Mouse (Mus musculus) CH12.LX (cell line): ENCODE results near the gene Wdfy1. TPM values are rescaled to one million over a fixed set of nuclear protein-coding genes. Genes with fewer than 3 reads are reported as not detected.

Experiments
- DNase-seq: peaks from one replicate; pipeline ENCODE4 v3.0.0-alpha.2; 2013; ENCODE audit errors: extremely low read depth
- H3K27ac ChIP-seq: 2 replicates; pipeline ENCODE4 v1.5.1; 2012; ENCODE audit warnings: low read depth, mild to moderate bottlenecking, control low read depth, moderate library complexity; ENCODE audit not compliant: insufficient read depth
- H3K27me3 ChIP-seq: replicated peaks from 2 replicates; pipeline ENCODE3; 2012; ENCODE audit warnings: inconsistent platforms
- H3K36me3 ChIP-seq, 2 experiments: replicated peaks in 1 of 2; 2 replicates each; pipeline versions ENCODE3 to v1.6.1; 2012; ENCODE audit warnings: inconsistent platforms in 1 of 2, low read length in 1 of 2, mild to moderate bottlenecking in 1 of 2, mixed read lengths in 1 of 2, moderate library complexity in 1 of 2; ENCODE audit not compliant: control insufficient read depth in 1 of 2, insufficient read depth in 1 of 2
- H3K4me1 ChIP-seq, 2 experiments: 2 replicates each; pipeline ENCODE4 v1.6.1; 2012; ENCODE audit warnings: inconsistent platforms in 1 of 2, moderate library complexity in 1 of 2; ENCODE audit not compliant: insufficient read depth in 2 of 2, control insufficient read depth in 1 of 2
- H3K4me2 ChIP-seq: 2 replicates; pipeline ENCODE4 v1.6.1; 2012; ENCODE audit warnings: low read depth, mild to moderate bottlenecking, control low read depth; ENCODE audit not compliant: poor library complexity, insufficient read depth, severe bottlenecking
- H3K4me3 ChIP-seq, 3 experiments: fragments of 150-350 bp in 1 of 3; sonication (generic) in 1 of 3; replicated peaks in 1 of 3; 2 replicates each; pipeline versions ENCODE3 to v1.5.1; 2011 to 2012; ENCODE audit warnings: low read depth in 2 of 3, low read length in 2 of 3, mild to moderate bottlenecking in 2 of 3, moderate library complexity in 2 of 3, control low read depth in 1 of 3, improper control_type of control experiment in 1 of 3, inconsistent platforms in 1 of 3, mixed read lengths in 1 of 3; ENCODE audit not compliant: poor library complexity in 1 of 3
- H3K79me2 ChIP-seq: replicated peaks from 2 replicates; pipeline ENCODE4 v1.6.1; 2012; ENCODE audit warnings: mild to moderate bottlenecking, moderate library complexity; ENCODE audit not compliant: control insufficient read depth, poor library complexity, insufficient read depth, severe bottlenecking; ENCODE audit errors: extremely low read depth
- H3K9ac ChIP-seq: 2 replicates; pipeline ENCODE4 v1.6.1; 2012; ENCODE audit warnings: low read depth, mild to moderate bottlenecking, control low read depth, moderate library complexity; ENCODE audit not compliant: insufficient read depth
- H3K9me3 ChIP-seq: replicated peaks from 2 replicates; pipeline ENCODE3; 2012; ENCODE audit warnings: low read length, inconsistent platforms, mixed read lengths
- BHLHE40 ChIP-seq: IDR thresholded peaks from 2 replicates; pipeline ENCODE4 v1.6.1; 2011; ENCODE audit warnings: mild to moderate bottlenecking, low read depth, low read length, improper control_type of control experiment
- CHD1 ChIP-seq: IDR thresholded peaks from 2 replicates; pipeline ENCODE4 v1.6.1; 2012; ENCODE audit warnings: low read depth, low read length, improper control_type of control experiment, inconsistent platforms
- CHD2 ChIP-seq: IDR thresholded peaks from 2 replicates; pipeline ENCODE4 v1.6.1; 2011; ENCODE audit warnings: low read length, improper control_type of control experiment
- CTCF ChIP-seq, 2 experiments: IDR thresholded peaks in 1 of 2; conservative IDR thresholded peaks in 1 of 2; 2 replicates each; pipeline ENCODE4 v1.5.1; 2011 to 2012; ENCODE audit warnings: low read depth in 2 of 2, low read length in 2 of 2, improper control_type of control experiment in 1 of 2, inconsistent platforms in 1 of 2, mild to moderate bottlenecking in 1 of 2, moderate library complexity in 1 of 2
- E2F4 ChIP-seq: IDR thresholded peaks from 2 replicates; pipeline ENCODE4 v1.6.1; 2011; ENCODE audit warnings: low read depth, low read length, improper control_type of control experiment; ENCODE audit not compliant: insufficient replicate concordance
- ELF1 ChIP-seq: IDR thresholded peaks from 2 replicates; pipeline ENCODE4 v1.6.1; 2014; ENCODE audit warnings: low read depth, mild to moderate bottlenecking, inconsistent platforms, low read length, improper control_type of control experiment
- EP300 ChIP-seq: IDR thresholded peaks from 2 replicates; pipeline ENCODE4 v1.6.1; 2011; ENCODE audit warnings: low read length, improper control_type of control experiment
- ETS1 ChIP-seq: conservative IDR thresholded peaks from 2 replicates; pipeline ENCODE4 v1.6.1; 2012; ENCODE audit warnings: low read depth, mild to moderate bottlenecking, inconsistent platforms, low read length, improper control_type of control experiment, moderate library complexity
- GABPA ChIP-seq: IDR thresholded peaks from 2 replicates; pipeline ENCODE4 v1.6.1; 2012; ENCODE audit warnings: low read depth, low read length, improper control_type of control experiment, inconsistent platforms; ENCODE audit not compliant: insufficient replicate concordance
- HCFC1 ChIP-seq: IDR thresholded peaks from 2 replicates; pipeline ENCODE4 v1.6.1; 2012; ENCODE audit warnings: low read depth, mild to moderate bottlenecking, inconsistent platforms, low read length, improper control_type of control experiment
- IRF4 ChIP-seq: IDR thresholded peaks from 2 replicates; pipeline ENCODE4 v1.6.1; 2014; ENCODE audit warnings: low read depth, mild to moderate bottlenecking, inconsistent platforms, low read length, improper control_type of control experiment
- JUN ChIP-seq: IDR thresholded peaks from 2 replicates; pipeline ENCODE4 v1.6.1; 2011; ENCODE audit warnings: low read depth, mild to moderate bottlenecking, low read length, improper control_type of control experiment, moderate library complexity; ENCODE audit not compliant: insufficient read depth
- JUND ChIP-seq: conservative IDR thresholded peaks from 2 replicates; pipeline ENCODE4 v1.6.1; 2011; ENCODE audit warnings: low read depth, low read length, improper control_type of control experiment
- KAT2A ChIP-seq: IDR thresholded peaks from 2 replicates; pipeline ENCODE4 v1.6.1; 2012; ENCODE audit warnings: low read length, improper control_type of control experiment, inconsistent platforms; ENCODE audit not compliant: insufficient replicate concordance
- MAFK ChIP-seq: IDR thresholded peaks from 2 replicates; pipeline ENCODE4 v1.6.1; 2011; ENCODE audit warnings: low read length, improper control_type of control experiment; ENCODE audit not compliant: insufficient replicate concordance
- MAX ChIP-seq: IDR thresholded peaks from 2 replicates; pipeline ENCODE4 v1.6.1; 2011; ENCODE audit warnings: low read length, improper control_type of control experiment
- MAZ ChIP-seq: IDR thresholded peaks from 2 replicates; pipeline ENCODE4 v1.6.1; 2012; ENCODE audit warnings: low read depth, mild to moderate bottlenecking, inconsistent platforms, low read length, improper control_type of control experiment, moderate library complexity
- MEF2A ChIP-seq: IDR thresholded peaks from 2 replicates; pipeline ENCODE4 v1.6.1; 2014; ENCODE audit warnings: low read depth, mild to moderate bottlenecking, inconsistent platforms, low read length, improper control_type of control experiment, borderline replicate concordance
- MXI1 ChIP-seq: IDR thresholded peaks from 2 replicates; pipeline ENCODE4 v1.6.1; 2011; ENCODE audit warnings: mild to moderate bottlenecking, low read depth, low read length, improper control_type of control experiment
- MYC ChIP-seq: IDR thresholded peaks from 2 replicates; pipeline ENCODE4 v1.6.1; 2011; ENCODE audit warnings: low read depth, mild to moderate bottlenecking, improper control_type of control experiment, low read length
- NELFE ChIP-seq: IDR thresholded peaks from 2 replicates; pipeline ENCODE4 v1.6.1; 2011; ENCODE audit warnings: low read depth, low read length, improper control_type of control experiment
- NRF1 ChIP-seq: IDR thresholded peaks from 2 replicates; pipeline ENCODE4 v1.6.1; 2014; ENCODE audit warnings: low read depth, mild to moderate bottlenecking, inconsistent platforms, low read length, improper control_type of control experiment, moderate library complexity
- PAX5 ChIP-seq: IDR thresholded peaks from 2 replicates; pipeline ENCODE4 v1.6.1; 2012; ENCODE audit warnings: low read length, inconsistent platforms, mixed read lengths
- POLR2A ChIP-seq: IDR thresholded peaks from 2 replicates; pipeline ENCODE4 v1.6.1; 2011; ENCODE audit warnings: low read depth, mild to moderate bottlenecking, improper control_type of control experiment, low read length
- POLR2AphosphoS2 ChIP-seq: IDR thresholded peaks from 2 replicates; pipeline ENCODE4 v1.6.1; 2011; ENCODE audit warnings: low read depth, low read length, improper control_type of control experiment
- RAD21 ChIP-seq: IDR thresholded peaks from 2 replicates; pipeline ENCODE4 v1.6.1; 2011; ENCODE audit warnings: low read depth, mild to moderate bottlenecking, low read length, improper control_type of control experiment, moderate library complexity
- RCOR1 ChIP-seq: conservative IDR thresholded peaks from 2 replicates; pipeline ENCODE4 v1.6.1; 2012; ENCODE audit warnings: low read depth, mild to moderate bottlenecking, inconsistent platforms, low read length, improper control_type of control experiment
- SIN3A ChIP-seq: IDR thresholded peaks from 2 replicates; pipeline ENCODE4 v1.6.1; 2012; ENCODE audit warnings: low read length, improper control_type of control experiment, inconsistent platforms
- SMC3 ChIP-seq: IDR thresholded peaks from 2 replicates; pipeline ENCODE4 v1.6.1; 2011; ENCODE audit warnings: low read depth, low read length, improper control_type of control experiment
- TBP ChIP-seq: conservative IDR thresholded peaks from 2 replicates; pipeline ENCODE4 v1.6.1; 2011; ENCODE audit warnings: low read depth, low read length, improper control_type of control experiment
- TCF12 ChIP-seq: IDR thresholded peaks from 2 replicates; pipeline ENCODE4 v1.6.1; 2014; ENCODE audit warnings: low read depth, mild to moderate bottlenecking, inconsistent platforms, low read length, improper control_type of control experiment
- UBTF ChIP-seq: IDR thresholded peaks from 2 replicates; pipeline ENCODE4 v1.6.1; 2012; ENCODE audit warnings: low read depth, mild to moderate bottlenecking, inconsistent platforms, low read length, improper control_type of control experiment, moderate library complexity
- USF1 ChIP-seq: IDR thresholded peaks from 2 replicates; pipeline ENCODE4 v1.6.1; 2014; ENCODE audit warnings: low read depth, mild to moderate bottlenecking, inconsistent platforms, low read length, improper control_type of control experiment
- USF2 ChIP-seq: conservative IDR thresholded peaks from 2 replicates; pipeline ENCODE4 v1.6.1; 2011; ENCODE audit warnings: low read depth, low read length, improper control_type of control experiment
- ZC3H11A ChIP-seq: IDR thresholded peaks from 2 replicates; pipeline ENCODE4 v1.6.1; 2012; ENCODE audit warnings: low read depth, mild to moderate bottlenecking, inconsistent platforms, low read length, improper control_type of control experiment
- ZKSCAN1 ChIP-seq: IDR thresholded peaks from 2 replicates; pipeline ENCODE4 v1.6.1; 2012; ENCODE audit warnings: low read depth, inconsistent platforms, low read length, improper control_type of control experiment, borderline replicate concordance
- ZMIZ1 ChIP-seq: IDR thresholded peaks from 2 replicates; pipeline ENCODE4 v1.6.1; 2012; ENCODE audit warnings: low read depth, mild to moderate bottlenecking, inconsistent platforms, low read length, improper control_type of control experiment
- ZNF384 ChIP-seq: IDR thresholded peaks from 2 replicates; pipeline ENCODE4 v1.6.1; 2012; ENCODE audit warnings: low read depth, low read length, improper control_type of control experiment, inconsistent platforms
- dilution Hi-C: fragments of 300-500 bp; cut with MboI; formaldehyde crosslinking; loops from 2 replicates; pipeline ENCODE4 v1.14.3; 2020; ENCODE audit warnings: low sequenced_read_pairs; ENCODE audit not compliant: extremely low pct_unique_long_range_greater_than_20kb, extremely low pct_ligation_motif_present
- in situ Hi-C: fragments of 300-500 bp; cut with MboI; formaldehyde crosslinking; loops from 3 replicates; pipeline ENCODE4 v1.14.3; 2019; ENCODE audit warnings: low sequenced_read_pairs, low pct_ligation_motif_present, low pct_unique_long_range_greater_than_20kb, mixed read lengths
- polyA plus RNA-seq: library from polyadenylated mRNA; unstranded; fragments of >175 nt; gene quantifications from 2 replicates; pipeline ENCODE4 v1.2.1, GENCODE M21; 2012; ENCODE audit warnings: low read depth; ENCODE audit not compliant: insufficient read length
- total RNA-seq, 2 experiments: library from RNA; depleted of rRNA; stranded (reverse); fragments of 300-350 nt in 1 of 2; fragments of >200 nt in 1 of 2; gene quantifications; 2 replicates each; pipeline ENCODE4 v1.2.3; 2012 to 2014

Wdfy1 gene
- total and polyA plus RNA-seq, 3 experiments = 56.3 to 86.3 (median 70.6) TPM

DNA sequence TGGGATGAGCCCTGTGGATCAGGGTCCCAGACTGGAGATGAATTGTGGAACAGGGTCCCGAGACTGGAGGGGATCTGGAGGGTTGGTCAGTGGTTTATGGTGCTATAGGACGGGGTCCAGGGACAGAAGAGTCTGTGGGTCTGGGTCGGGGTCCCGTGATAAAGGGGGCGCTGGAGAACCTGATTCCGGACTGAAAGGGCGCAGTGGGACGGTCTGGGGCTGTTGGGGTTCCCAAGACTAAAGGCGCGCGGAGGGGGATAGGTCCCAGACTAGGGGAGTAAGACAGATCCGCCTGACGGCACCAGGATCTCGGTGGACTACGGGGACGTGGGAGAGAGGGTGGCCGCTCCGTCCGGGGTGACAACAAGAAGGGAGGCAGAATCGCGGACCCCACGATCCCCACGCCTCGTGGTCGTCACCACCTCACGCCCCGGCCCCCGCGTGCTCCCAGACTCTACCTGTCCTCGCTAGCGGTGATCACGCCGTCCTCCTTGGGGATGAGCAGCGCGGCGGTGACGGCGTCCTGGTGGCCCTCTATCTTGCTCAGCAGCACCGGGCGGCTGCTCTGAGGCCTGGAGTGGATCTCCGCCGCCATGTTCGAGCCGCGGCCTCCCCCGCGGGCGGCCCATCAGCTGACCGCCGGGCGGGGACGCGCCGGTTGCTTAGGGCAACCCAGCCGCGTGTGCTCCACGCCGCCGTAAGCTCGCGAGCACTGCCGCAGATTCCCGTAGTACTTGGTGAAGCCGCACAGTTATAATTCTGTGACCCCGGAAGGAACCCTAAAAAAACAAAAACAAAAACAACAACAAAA lies 14.6 kb downstream of the Wdfy1 start:
- peaks cover 2 to 10% of the 10 kb centered on the region in 2 experiments for H3K36me3 ChIP-seq
- dilution Hi-C loops (no loop called here), in situ Hi-C loops (loop anchor here (25.0 kb wide), 1 partner anchor 726 kb away; no protein-coding TSS in a partner anchor)
- H3K4me2 ChIP-seq = peak overlapping the region; percentile 77
- H3K27ac ChIP-seq = peak overlapping the region; percentile 53
- H3K27me3 ChIP-seq = no peaks in the 10 kb centered on the region
- H3K4me1 ChIP-seq = peaks cover 12 to 69% of the 10 kb centered on the region in 2 experiments
- no peak for TF ChIP-seq MAFK
- no peak for TF ChIP-seq JUND
- TF ChIP-seq CHD1 = no peak
- no peak for TF ChIP-seq JUN
- TF ChIP-seq TCF12 = peak; percentile 74
- TF ChIP-seq POLR2A = peak; percentile 64; the same call in 1 of the 2 replicates
- TF ChIP-seq ZKSCAN1 = no peak
- TF ChIP-seq USF2 = no peak; the same call in 1 of the 2 replicates
- peak; percentile 48 for TF ChIP-seq BHLHE40
- peak; percentile 56 for TF ChIP-seq HCFC1
- no peak; the same call in 1 of the 2 replicates for TF ChIP-seq MAX
- TF ChIP-seq USF1 = peak; percentile 81
- TF ChIP-seq KAT2A = no peak
- peak; percentile 46 for TF ChIP-seq NRF1
- TF ChIP-seq MAZ = no peak
- TF ChIP-seq SIN3A = peak; percentile 100
- no peak for TF ChIP-seq ZMIZ1
- no peak for TF ChIP-seq POLR2AphosphoS2
- peak; percentile 50; the same call in 1 of the 2 replicates for TF ChIP-seq ETS1
- peak; percentile 46; the same call in 1 of the 2 replicates for TF ChIP-seq MEF2A
- no peak for TF ChIP-seq RCOR1
- TF ChIP-seq CTCF (conservative IDR thresholded peaks at IDR 0.05 in 1 of 2, IDR thresholded peaks at IDR 0.05 in 1 of 2; ENCODE audit: low read depth in 2 of 2, low read length in 2 of 2) = no peak; a peak in 1 of 4 replicates
- no peak for TF ChIP-seq GABPA
- TF ChIP-seq IRF4 = 0 out of 2 replicates have a peak, but pooled peaks have one; percentile 3
- TF ChIP-seq CHD2 = no peak
- TF ChIP-seq EP300 = no peak
- no peak; the same call in 1 of the 2 replicates for TF ChIP-seq MYC
- TF ChIP-seq ZC3H11A = no peak
- TF ChIP-seq PAX5 = no peak
- peak; percentile 58 for TF ChIP-seq NELFE
- no peak for TF ChIP-seq RAD21
- no peak for TF ChIP-seq SMC3
- no peak for TF ChIP-seq TBP
- TF ChIP-seq E2F4 = no peak
- no peak; the same call in 1 of the 2 replicates for TF ChIP-seq UBTF
- TF ChIP-seq ZNF384 = no peak
- peak; percentile 86 for TF ChIP-seq ELF1
- TF ChIP-seq MXI1 = peak; percentile 100
- H3K4me3 ChIP-seq = peak overlapping the region; percentile 87 to 99 (median 96)
- no peaks in the 10 kb centered on the region for H3K9me3 ChIP-seq
- peaks cover 38% of the 10 kb centered on the region for H3K79me2 ChIP-seq
- DNase-seq = peak; percentile 81
- peak overlapping the region; percentile 89 for H3K9ac ChIP-seq
